ENCODE assay signal across 13 mouse cellular contexts in genomic region chr12:117260391-117261164, GRCm38 (mm10).
DNase-seq lines count a peak whose midpoint lies in the region; ATAC-seq and TF ChIP-seq lines count a peak whose summit lies in the region.
"Had no signal": no experiment of that assay in that cellular context is flagged by ENCODE, and none has a peak within 500 bp of the region (broad histone marks: within the 10 kb centered on the region; RNA-seq: fewer than 3 reads in every experiment).

No protein-coding gene starts in this region.

- no peak overlapping the region for H3K4me2 ChIP-seq in hindbrain, embryonic 14.5 days (replicated peaks)
- 0 out of 2 replicates have a peak overlapping the region, but pooled peaks have one; percentile 2 for H3K4me2 ChIP-seq in CH12.LX (ENCODE audit: insufficient read depth, low read depth, poor library complexity, severe bottlenecking)
- no peak overlapping the region for H3K4me2 ChIP-seq in midbrain, embryonic 12.5 days (replicated peaks)
- H3K4me2 ChIP-seq: embryonic facial prominence, embryonic 15.5 days had no signal

- DNase-seq in hindbrain, embryonic 10.5 days (ENCODE audit: low spot score), result no peak
- no peak for DNase-seq in hindbrain, embryonic 14.5 days (ENCODE audit: low spot score)
- peak; percentile 5 for DNase-seq in CH12.LX (ENCODE audit: extremely low read depth)
- peak; percentile 3 for DNase-seq in induced T-regulatory cell, adult 2 months (ENCODE audit: low read depth)
- no peak for DNase-seq in cerebellum, adult 9-11 months
- DNase-seq in right cerebral cortex, postnatal 36 days (ENCODE audit: low spot score in 2 of 2), result no peak
- DNase-seq in heart, adult 18-20 months, result no peak
- DNase-seq: cerebellum, postnatal 10 days; heart, postnatal 10 days; kidney, adult 9 months; left cerebral cortex, postnatal 4 days had no signal

- ATAC-seq in hindbrain, embryonic 14.5 days (ENCODE audit: low FRiP score), result no peak
- ATAC-seq in midbrain, embryonic 12.5 days (ENCODE audit: low FRiP score, low read depth), result no peak

- H3K36me3 ChIP-seq in hindbrain, embryonic 10.5 days, result peaks cover 54% of the 10 kb centered on the region
- 0 out of 2 replicates have a peak, but pooled peaks cover 3% of the 10 kb centered on the region for H3K36me3 ChIP-seq in hindbrain, embryonic 14.5 days (replicated peaks; ENCODE audit: control insufficient read depth, insufficient read depth)
- H3K36me3 ChIP-seq in CH12.LX (replicated peaks in 1 of 2; ENCODE audit: control insufficient read depth in 1 of 2, insufficient read depth in 1 of 2, low read length in 1 of 2), result no peaks in the 10 kb centered on the region
- H3K36me3 ChIP-seq in midbrain, embryonic 12.5 days, result peaks cover 48% of the 10 kb centered on the region
- H3K36me3 ChIP-seq: embryonic facial prominence, embryonic 15.5 days had no signal

- H3K9ac ChIP-seq in hindbrain, embryonic 14.5 days, result no peak overlapping the region
- H3K9ac ChIP-seq in CH12.LX (ENCODE audit: insufficient read depth, low read depth), result no peak overlapping the region
- H3K9ac ChIP-seq in midbrain, embryonic 12.5 days (replicated peaks), result no peak overlapping the region
- H3K9ac ChIP-seq: embryonic facial prominence, embryonic 15.5 days had no signal

- TF ChIP-seq POLR2A in CH12.LX (IDR thresholded peaks at IDR 0.05; ENCODE audit: low read depth, low read length), result no peak

- 61% methylated on average over 6 of the region's 6 CpGs for WGBS in hindbrain, embryonic 10.5 days
- WGBS in hindbrain, embryonic 14.5 days, result 59% methylated on average over 6 of the region's 6 CpGs
- WGBS in midbrain, embryonic 12.5 days, result 51% methylated on average over 6 of the region's 6 CpGs

- TF ChIP-seq CTCF in CH12.LX (conservative IDR thresholded peaks at IDR 0.05 in 1 of 2, IDR thresholded peaks at IDR 0.05 in 1 of 2; ENCODE audit: low read depth in 2 of 2, low read length in 2 of 2), result peak; percentile 39 to 42; a peak in 3 of 4 replicates

- H3K9me3 ChIP-seq in hindbrain, embryonic 10.5 days, result no peaks in the 10 kb centered on the region
- H3K9me3 ChIP-seq in hindbrain, embryonic 14.5 days (ENCODE audit: control insufficient read depth, low read length), result no peaks in the 10 kb centered on the region
- no peaks in the 10 kb centered on the region for H3K9me3 ChIP-seq in CH12.LX (replicated peaks; ENCODE audit: low read length)
- H3K9me3 ChIP-seq in midbrain, embryonic 12.5 days, result no peaks in the 10 kb centered on the region
- H3K9me3 ChIP-seq: embryonic facial prominence, embryonic 15.5 days had no signal

- H3K4me1 ChIP-seq in hindbrain, embryonic 10.5 days (replicated peaks), result peaks cover 93% of the 10 kb centered on the region
- H3K4me1 ChIP-seq in hindbrain, embryonic 14.5 days (replicated peaks; ENCODE audit: control insufficient read depth, insufficient read depth, low read length), result peaks cover 19% of the 10 kb centered on the region
- no peaks in the 10 kb centered on the region for H3K4me1 ChIP-seq in CH12.LX (ENCODE audit: control insufficient read depth in 1 of 2, insufficient read depth in 2 of 2)
- peaks cover 62% of the 10 kb centered on the region for H3K4me1 ChIP-seq in midbrain, embryonic 12.5 days
- H3K4me1 ChIP-seq: embryonic facial prominence, embryonic 15.5 days had no signal

- no peaks in the 10 kb centered on the region for H3K27me3 ChIP-seq in hindbrain, embryonic 10.5 days (ENCODE audit: insufficient read depth, poor library complexity, severe bottlenecking)
- H3K27me3 ChIP-seq in hindbrain, embryonic 14.5 days (ENCODE audit: control insufficient read depth, insufficient read depth, low read length), result no peaks in the 10 kb centered on the region
- no peaks in the 10 kb centered on the region for H3K27me3 ChIP-seq in CH12.LX (replicated peaks)
- no peaks in the 10 kb centered on the region for H3K27me3 ChIP-seq in midbrain, embryonic 12.5 days
- H3K27me3 ChIP-seq: embryonic facial prominence, embryonic 15.5 days had no signal

- H3K79me2 ChIP-seq in CH12.LX (replicated peaks; ENCODE audit: control insufficient read depth, extremely low read depth, insufficient read depth, poor library complexity, severe bottlenecking), result no peaks in the 10 kb centered on the region

- dilution Hi-C loops in CH12.LX (cut with MboI; ENCODE audit: extremely low pct_ligation_motif_present, extremely low pct_unique_long_range_greater_than_20kb, low sequenced_read_pairs), result no loop called here

- TF ChIP-seq RAD21 in CH12.LX (IDR thresholded peaks at IDR 0.05; ENCODE audit: low read depth, low read length), result no peak; the same call in 1 of the 2 replicates

- no peak overlapping the region for H3K4me3 ChIP-seq in hindbrain, embryonic 10.5 days
- H3K4me3 ChIP-seq in hindbrain, embryonic 14.5 days (replicated peaks; ENCODE audit: low read length), result no peak overlapping the region
- no peak overlapping the region for H3K4me3 ChIP-seq in CH12.LX (replicated peaks in 1 of 3; ENCODE audit: low read depth in 2 of 3, low read length in 2 of 3, poor library complexity in 1 of 3)
- H3K4me3 ChIP-seq in midbrain, embryonic 12.5 days, result no peak overlapping the region
- H3K4me3 ChIP-seq: embryonic facial prominence, embryonic 15.5 days had no signal

- in situ Hi-C loops in CH12.LX (cut with MboI; ENCODE audit: low pct_ligation_motif_present, low pct_unique_long_range_greater_than_20kb, low sequenced_read_pairs), result no loop called here

- TF ChIP-seq EP300 in CH12.LX (IDR thresholded peaks at IDR 0.05; ENCODE audit: low read length), result no peak

- peak overlapping the region; percentile 56; the same call in 1 of the 2 replicates for H3K27ac ChIP-seq in hindbrain, embryonic 10.5 days
- H3K27ac ChIP-seq in hindbrain, embryonic 14.5 days, result no peak overlapping the region
- no peak overlapping the region for H3K27ac ChIP-seq in CH12.LX (ENCODE audit: insufficient read depth, low read depth)
- H3K27ac ChIP-seq in midbrain, embryonic 12.5 days (replicated peaks), result peak overlapping the region; percentile 68
- H3K27ac ChIP-seq: embryonic facial prominence, embryonic 15.5 days had no signal

TF ChIP-seq in CH12.LX, 34 proteins besides CTCF, POLR2A, EP300 and RAD21:
- TF ChIP-seq POLR2AphosphoS2 (IDR thresholded peaks at IDR 0.05; ENCODE audit: low read depth, low read length) (no peak), GABPA (IDR thresholded peaks at IDR 0.05; ENCODE audit: insufficient replicate concordance, low read depth, low read length) (no peak), NELFE (IDR thresholded peaks at IDR 0.05; ENCODE audit: low read depth, low read length) (no peak), SMC3 (IDR thresholded peaks at IDR 0.05; ENCODE audit: low read depth, low read length) (no peak), USF1 (IDR thresholded peaks at IDR 0.05; ENCODE audit: low read depth, low read length) (no peak), MXI1 (IDR thresholded peaks at IDR 0.05; ENCODE audit: low read depth, low read length) (no peak), CHD1 (IDR thresholded peaks at IDR 0.05; ENCODE audit: low read depth, low read length) (no peak), HCFC1 (IDR thresholded peaks at IDR 0.05; ENCODE audit: low read depth, low read length) (no peak), JUN (IDR thresholded peaks at IDR 0.05; ENCODE audit: insufficient read depth, low read depth, low read length) (no peak), KAT2A (IDR thresholded peaks at IDR 0.05; ENCODE audit: insufficient replicate concordance, low read length) (no peak), UBTF (IDR thresholded peaks at IDR 0.05; ENCODE audit: low read depth, low read length) (no peak), ZC3H11A (IDR thresholded peaks at IDR 0.05; ENCODE audit: low read depth, low read length) (no peak), MEF2A (IDR thresholded peaks at IDR 0.05; ENCODE audit: borderline replicate concordance, low read depth, low read length) (no peak), ELF1 (IDR thresholded peaks at IDR 0.05; ENCODE audit: low read depth, low read length) (no peak), CHD2 (IDR thresholded peaks at IDR 0.05; ENCODE audit: low read length) (no peak), USF2 (conservative IDR thresholded peaks at IDR 0.05; ENCODE audit: low read depth, low read length) (no peak), MAFK (IDR thresholded peaks at IDR 0.05; ENCODE audit: insufficient replicate concordance, low read length) (no peak), ZMIZ1 (IDR thresholded peaks at IDR 0.05; ENCODE audit: low read depth, low read length) (no peak), JUND (conservative IDR thresholded peaks at IDR 0.05; ENCODE audit: low read depth, low read length) (no peak)

Comparison
In these comparisons a context has a peak if more than half of its experiments do, and no peak if none do; other contexts are left out.
1. H3K27ac ChIP-seq: peak in hindbrain, embryonic 10.5 days (single experiment) and midbrain, embryonic 12.5 days (single experiment); none in hindbrain, embryonic 14.5 days (single experiment) and CH12.LX (single experiment).
2. DNase-seq: peak in CH12.LX (single experiment) and induced T-regulatory cell, adult 2 months (single experiment); none in hindbrain, embryonic 10.5 days (single experiment), hindbrain, embryonic 14.5 days (single experiment), cerebellum, adult 9-11 months (single experiment), right cerebral cortex, postnatal 36 days (0 of 2) and heart, adult 18-20 months (0 of 2).